Mouse (Mus musculus): ENCODE measurements around the gene Cd302. TPM values are rescaled to one million over a fixed set of nuclear protein-coding genes. Genes with fewer than 3 reads are reported as not detected.

Cd302 gene
- total and polyA plus RNA-seq, 3 experiments = not detected

DNA sequence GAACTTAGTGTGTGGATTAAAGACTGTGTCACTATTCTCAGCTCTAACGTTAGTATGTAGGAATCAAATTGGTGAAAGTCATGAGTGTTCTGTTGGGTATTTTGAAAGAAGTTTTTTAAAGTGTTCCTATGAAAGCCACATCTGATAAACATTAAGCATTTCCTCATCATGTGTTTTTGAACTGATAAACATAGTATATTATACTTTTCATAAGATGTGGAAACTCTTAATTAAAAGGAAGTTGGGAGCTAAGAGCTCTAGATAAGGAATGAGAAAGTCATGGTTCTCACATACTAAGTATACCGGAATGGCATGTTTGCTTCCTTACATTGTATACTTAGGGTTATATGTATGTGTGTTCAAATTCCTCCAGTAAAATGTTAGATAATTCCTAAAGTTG is 53.9 kb downstream of the Cd302 start:
- H3K9me3 ChIP-seq (replicated peaks; ENCODE audit: low read length) = no peaks in the 10 kb centered on the region
- no peak for DNase-seq (ENCODE audit: extremely low read depth)
- no peak for TF ChIP-seq E2F4 (IDR thresholded peaks at IDR 0.05; ENCODE audit: insufficient replicate concordance, low read depth, low read length)
- TF ChIP-seq EP300 (IDR thresholded peaks at IDR 0.05; ENCODE audit: low read length) = no peak
- TF ChIP-seq MEF2A (IDR thresholded peaks at IDR 0.05; ENCODE audit: borderline replicate concordance, low read depth, low read length) = no peak
- TF ChIP-seq POLR2A (IDR thresholded peaks at IDR 0.05; ENCODE audit: low read depth, low read length) = no peak
- TF ChIP-seq ZC3H11A (IDR thresholded peaks at IDR 0.05; ENCODE audit: low read depth, low read length) = no peak
- TF ChIP-seq CTCF (conservative IDR thresholded peaks at IDR 0.05 in 1 of 2, IDR thresholded peaks at IDR 0.05 in 1 of 2; ENCODE audit: low read depth in 2 of 2, low read length in 2 of 2) = no peak
- no peak for TF ChIP-seq ZNF384 (IDR thresholded peaks at IDR 0.05; ENCODE audit: low read depth, low read length)
- TF ChIP-seq HCFC1 (IDR thresholded peaks at IDR 0.05; ENCODE audit: low read depth, low read length) = no peak
- no peak for TF ChIP-seq MXI1 (IDR thresholded peaks at IDR 0.05; ENCODE audit: low read depth, low read length)
- TF ChIP-seq MYC (IDR thresholded peaks at IDR 0.05; ENCODE audit: low read depth, low read length) = no peak
- no peak for TF ChIP-seq NRF1 (IDR thresholded peaks at IDR 0.05; ENCODE audit: low read depth, low read length)
- TF ChIP-seq ELF1 (IDR thresholded peaks at IDR 0.05; ENCODE audit: low read depth, low read length) = no peak
- TF ChIP-seq GABPA (IDR thresholded peaks at IDR 0.05; ENCODE audit: insufficient replicate concordance, low read depth, low read length) = no peak
- no peak for TF ChIP-seq PAX5 (IDR thresholded peaks at IDR 0.05; ENCODE audit: low read length)
- TF ChIP-seq USF2 (conservative IDR thresholded peaks at IDR 0.05; ENCODE audit: low read depth, low read length) = no peak
- no peaks in the 10 kb centered on the region for H3K27me3 ChIP-seq (replicated peaks)
- dilution Hi-C loops (cut with MboI; ENCODE audit: extremely low pct_ligation_motif_present, extremely low pct_unique_long_range_greater_than_20kb, low sequenced_read_pairs) (no loop called here), in situ Hi-C loops (cut with MboI; ENCODE audit: low pct_ligation_motif_present, low pct_unique_long_range_greater_than_20kb, low sequenced_read_pairs) (loop anchor here (25.0 kb wide), 1 partner anchor 182 kb away; no protein-coding TSS in a partner anchor)
- H3K4me2 ChIP-seq (ENCODE audit: insufficient read depth, low read depth, poor library complexity, severe bottlenecking) = no peak overlapping the region
- H3K4me1 ChIP-seq (ENCODE audit: control insufficient read depth in 1 of 2, insufficient read depth in 2 of 2) = peaks cover 5 to 32% of the 10 kb centered on the region in 2 experiments; a peak in 3 of 4 replicates
- no peak overlapping the region for H3K27ac ChIP-seq (ENCODE audit: insufficient read depth, low read depth)
- peaks cover 56% of the 10 kb centered on the region for H3K79me2 ChIP-seq (replicated peaks; ENCODE audit: control insufficient read depth, extremely low read depth, insufficient read depth, poor library complexity, severe bottlenecking)
- H3K9ac ChIP-seq (ENCODE audit: insufficient read depth, low read depth) = no peak overlapping the region
- peaks cover 29 to 75% of the 10 kb centered on the region in 2 experiments for H3K36me3 ChIP-seq (replicated peaks in 1 of 2; ENCODE audit: control insufficient read depth in 1 of 2, insufficient read depth in 1 of 2, low read length in 1 of 2)
- H3K4me3 ChIP-seq (replicated peaks in 1 of 3; ENCODE audit: low read depth in 2 of 3, low read length in 2 of 3, poor library complexity in 1 of 3) = no peak overlapping the region

DNA sequence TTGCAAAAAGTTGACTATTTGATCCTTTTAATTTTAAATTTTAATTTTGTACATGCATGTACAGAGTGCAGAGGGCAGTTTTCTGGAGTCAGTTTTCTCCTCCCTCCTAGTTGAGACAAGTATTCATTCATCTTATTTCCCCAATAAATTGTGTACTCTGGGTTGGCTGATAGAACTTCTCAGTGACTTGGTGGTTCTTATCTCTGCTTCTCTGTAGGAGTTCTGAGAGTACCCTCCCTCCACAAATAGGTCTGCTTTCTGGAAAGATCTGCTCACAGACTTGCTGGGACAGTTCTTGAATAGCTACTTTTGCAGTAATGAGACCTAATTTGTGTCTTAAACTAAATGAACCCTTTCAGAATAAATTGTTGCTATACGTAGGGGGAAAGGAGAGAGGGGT is 55.8 kb downstream of the Cd302 start:
- in situ Hi-C loops (cut with MboI; ENCODE audit: low pct_ligation_motif_present, low pct_unique_long_range_greater_than_20kb, low sequenced_read_pairs) = loop anchor here (25.0 kb wide), 1 partner anchor 184 kb away; no protein-coding TSS in a partner anchor
- peaks cover 19 to 68% of the 10 kb centered on the region in 2 experiments for H3K36me3 ChIP-seq (replicated peaks in 1 of 2; ENCODE audit: control insufficient read depth in 1 of 2, insufficient read depth in 1 of 2, low read length in 1 of 2)

More for the DNA sequence above, 55.8 kb downstream of the Cd302 start:
- Histone ChIP-seq H3K9ac (ENCODE audit: insufficient read depth, low read depth) (no peak overlapping the region), H3K4me3 (replicated peaks in 1 of 3; ENCODE audit: low read depth in 2 of 3, low read length in 2 of 3, poor library complexity in 1 of 3) (no peak overlapping the region), H3K27me3 (replicated peaks) (no peaks in the 10 kb centered on the region), H3K27ac (ENCODE audit: insufficient read depth, low read depth) (no peak overlapping the region), H3K9me3 (replicated peaks; ENCODE audit: low read length) (no peaks in the 10 kb centered on the region), H3K4me1 (ENCODE audit: control insufficient read depth in 1 of 2, insufficient read depth in 2 of 2) (peaks cover 0 to 18% of the 10 kb centered on the region in 2 experiments; a peak in 2 of 4 replicates), H3K4me2 (ENCODE audit: insufficient read depth, low read depth, poor library complexity, severe bottlenecking) (no peak overlapping the region), H3K79me2 (replicated peaks; ENCODE audit: control insufficient read depth, extremely low read depth, insufficient read depth, poor library complexity, severe bottlenecking) (peaks cover 65% of the 10 kb centered on the region)
- dilution Hi-C loops (cut with MboI; ENCODE audit: extremely low pct_ligation_motif_present, extremely low pct_unique_long_range_greater_than_20kb, low sequenced_read_pairs) = no loop called here
- TF ChIP-seq TCF12 (IDR thresholded peaks at IDR 0.05; ENCODE audit: low read depth, low read length) (no peak), MYC (IDR thresholded peaks at IDR 0.05; ENCODE audit: low read depth, low read length) (no peak), GABPA (IDR thresholded peaks at IDR 0.05; ENCODE audit: insufficient replicate concordance, low read depth, low read length) (no peak), NRF1 (IDR thresholded peaks at IDR 0.05; ENCODE audit: low read depth, low read length) (no peak), ZKSCAN1 (IDR thresholded peaks at IDR 0.05; ENCODE audit: borderline replicate concordance, low read depth, low read length) (no peak), POLR2A (IDR thresholded peaks at IDR 0.05; ENCODE audit: low read depth, low read length) (no peak), CHD1 (IDR thresholded peaks at IDR 0.05; ENCODE audit: low read depth, low read length) (no peak), HCFC1 (IDR thresholded peaks at IDR 0.05; ENCODE audit: low read depth, low read length) (no peak), ZC3H11A (IDR thresholded peaks at IDR 0.05; ENCODE audit: low read depth, low read length) (no peak), MAFK (IDR thresholded peaks at IDR 0.05; ENCODE audit: insufficient replicate concordance, low read length) (no peak), MAX (IDR thresholded peaks at IDR 0.05; ENCODE audit: low read length) (no peak), CHD2 (IDR thresholded peaks at IDR 0.05; ENCODE audit: low read length) (no peak), USF2 (conservative IDR thresholded peaks at IDR 0.05; ENCODE audit: low read depth, low read length) (no peak), ZNF384 (IDR thresholded peaks at IDR 0.05; ENCODE audit: low read depth, low read length) (no peak), SMC3 (IDR thresholded peaks at IDR 0.05; ENCODE audit: low read depth, low read length) (no peak), JUND (conservative IDR thresholded peaks at IDR 0.05; ENCODE audit: low read depth, low read length) (no peak), NELFE (IDR thresholded peaks at IDR 0.05; ENCODE audit: low read depth, low read length) (no peak)
- no peak for DNase-seq (ENCODE audit: extremely low read depth)

Measured in CH12.LX (cell line).